Mouse (Mus musculus): Measurements from ENCODE around the gene Klf16. TPM values are rescaled to one million over a fixed set of nuclear protein-coding genes. Genes with fewer than 3 reads are reported as not detected.

Klf16 gene
- polyA plus RNA-seq, 1 experiment: 35.6 TPM

- Histone ChIP-seq H3K36me3 (replicated peaks; ENCODE audit: low read length) (peaks cover 35% of the 10 kb centered on the region), H3K4me3 (replicated peaks) (no peak overlapping the region)
These were observed 10.6 kb downstream of the Klf16 start for GRCm38 (mm10) chr10:80566375-80567092.

GRCm38 (mm10) chr10:80561116-80561944 lies 15.8 kb downstream of the Klf16 start, which contains the start of gene Rexo1:
Rexo1 (minus strand) TSS chr10:80561560.
- Histone ChIP-seq H3K4me3 (replicated peaks) (peak within 1 kb of the TSS; percentile 99), H3K4me1 (peaks cover 62% of the 10 kb centered on the region), H3K36me3 (replicated peaks; ENCODE audit: low read length) (peaks cover 27% of the 10 kb centered on the region), H3K27me3 (replicated peaks) (no peaks in the 10 kb centered on the region), H3K9me3 (no peaks in the 10 kb centered on the region)
- TF ChIP-seq FLI1 (IDR thresholded peaks at IDR 0.05; ENCODE audit: low read length) (no peak), GATA1 (IDR thresholded peaks at IDR 0.05; ENCODE audit: borderline replicate concordance, low read length) (no peak)

More at GRCm38 (mm10) chr10:80566375-80567092, 10.6 kb downstream of the Klf16 start:
- Histone ChIP-seq H3K4me1 (peaks cover 58% of the 10 kb centered on the region), H3K27me3 (replicated peaks) (no peaks in the 10 kb centered on the region), H3K9me3 (no peaks in the 10 kb centered on the region)
- no peak for TF ChIP-seq FLI1 (IDR thresholded peaks at IDR 0.05; ENCODE audit: low read length)

- H3K4me3 ChIP-seq (replicated peaks): peak overlapping the region; percentile 99
- TF ChIP-seq GATA1 (IDR thresholded peaks at IDR 0.05; ENCODE audit: borderline replicate concordance, low read length) (no peak), FLI1 (IDR thresholded peaks at IDR 0.05; ENCODE audit: low read length) (no peak)
- H3K27me3 ChIP-seq (replicated peaks): no peaks in the 10 kb centered on the region
- no peaks in the 10 kb centered on the region for H3K9me3 ChIP-seq
- peaks cover 57% of the 10 kb centered on the region for H3K4me1 ChIP-seq
- peaks cover 24% of the 10 kb centered on the region for H3K36me3 ChIP-seq (replicated peaks; ENCODE audit: low read length)
These were observed 16.5 kb downstream of the Klf16 start for GRCm38 (mm10) chr10:80560621-80561020.

GRCm38 (mm10) chr10:80559431-80559830 lies 17.7 kb downstream of the Klf16 start:
- no peaks in the 10 kb centered on the region for H3K27me3 ChIP-seq (replicated peaks)
- no peaks in the 10 kb centered on the region for H3K9me3 ChIP-seq
- peak overlapping the region; percentile 80 for H3K4me3 ChIP-seq (replicated peaks)
- TF ChIP-seq FLI1 (IDR thresholded peaks at IDR 0.05; ENCODE audit: low read length) (no peak), GATA1 (IDR thresholded peaks at IDR 0.05; ENCODE audit: borderline replicate concordance, low read length) (no peak)
- peaks cover 23% of the 10 kb centered on the region for H3K36me3 ChIP-seq (replicated peaks; ENCODE audit: low read length)
- H3K4me1 ChIP-seq: peaks cover 64% of the 10 kb centered on the region

GRCm38 (mm10) chr10:80557346-80557965 lies 19.7 kb downstream of the Klf16 start:
- peaks cover 81% of the 10 kb centered on the region for H3K4me1 ChIP-seq
- no peaks in the 10 kb centered on the region for H3K27me3 ChIP-seq (replicated peaks)
- no peaks in the 10 kb centered on the region for H3K9me3 ChIP-seq
- TF ChIP-seq FLI1 (IDR thresholded peaks at IDR 0.05; ENCODE audit: low read length) (no peak), GATA1 (IDR thresholded peaks at IDR 0.05; ENCODE audit: borderline replicate concordance, low read length) (no peak)
- H3K4me3 ChIP-seq (replicated peaks): peak overlapping the region; percentile 79
- peaks cover 37% of the 10 kb centered on the region for H3K36me3 ChIP-seq (replicated peaks; ENCODE audit: low read length)

GRCm38 (mm10) chr10:80553997-80554396 lies 23.1 kb downstream of the Klf16 start:
- Histone ChIP-seq H3K36me3 (replicated peaks; ENCODE audit: low read length) (peaks cover 63% of the 10 kb centered on the region), H3K4me3 (replicated peaks) (peak overlapping the region; percentile 83), H3K27me3 (replicated peaks) (no peaks in the 10 kb centered on the region), H3K4me1 (peaks cover 76% of the 10 kb centered on the region), H3K9me3 (no peaks in the 10 kb centered on the region)
- TF ChIP-seq GATA1 (IDR thresholded peaks at IDR 0.05; ENCODE audit: borderline replicate concordance, low read length): no peak
- no peak for TF ChIP-seq FLI1 (IDR thresholded peaks at IDR 0.05; ENCODE audit: low read length)

GRCm38 (mm10) chr10:80553575-80553974 lies 23.5 kb downstream of the Klf16 start:
- Histone ChIP-seq H3K36me3 (replicated peaks; ENCODE audit: low read length) (peaks cover 66% of the 10 kb centered on the region), H3K9me3 (no peaks in the 10 kb centered on the region), H3K4me3 (replicated peaks) (peak overlapping the region; percentile 83), H3K4me1 (peaks cover 76% of the 10 kb centered on the region), H3K27me3 (replicated peaks) (no peaks in the 10 kb centered on the region)
- TF ChIP-seq GATA1 (IDR thresholded peaks at IDR 0.05; ENCODE audit: borderline replicate concordance, low read length) (no peak), FLI1 (IDR thresholded peaks at IDR 0.05; ENCODE audit: low read length) (no peak)

- no peaks in the 10 kb centered on the region for H3K9me3 ChIP-seq
- TF ChIP-seq GATA1 (IDR thresholded peaks at IDR 0.05; ENCODE audit: borderline replicate concordance, low read length): no peak
- no peak for TF ChIP-seq FLI1 (IDR thresholded peaks at IDR 0.05; ENCODE audit: low read length)
- H3K4me1 ChIP-seq: peaks cover 76% of the 10 kb centered on the region
- H3K4me3 ChIP-seq (replicated peaks): no peak overlapping the region
- H3K27me3 ChIP-seq (replicated peaks): no peaks in the 10 kb centered on the region
- H3K36me3 ChIP-seq (replicated peaks; ENCODE audit: low read length): peaks cover 76% of the 10 kb centered on the region
These were observed 24.8 kb downstream of the Klf16 start for GRCm38 (mm10) chr10:80552364-80552763.

- Histone ChIP-seq H3K9me3 (no peaks in the 10 kb centered on the region), H3K4me1 (peaks cover 68% of the 10 kb centered on the region), H3K27me3 (replicated peaks) (no peaks in the 10 kb centered on the region), H3K36me3 (replicated peaks; ENCODE audit: low read length) (peaks cover 90% of the 10 kb centered on the region), H3K4me3 (replicated peaks) (no peak overlapping the region)
- TF ChIP-seq GATA1 (IDR thresholded peaks at IDR 0.05; ENCODE audit: borderline replicate concordance, low read length): no peak
- TF ChIP-seq FLI1 (IDR thresholded peaks at IDR 0.05; ENCODE audit: low read length): no peak
These were observed 27.8 kb downstream of the Klf16 start for GRCm38 (mm10) chr10:80549279-80549678.

Data from megakaryocyte, embryonic 14.5 days (primary cell).